Mouse (Mus musculus) stomach, postnatal 0 days (tissue): ENCODE measurements at regions not wholly inside any gene's neighbourhood (a gene's known extent, or its start where the extent isn't known, plus 50 kb on each side); places are given as distances from the start of the nearest gene placed in this dataset.
A peak's percentile ranks its signal among the peaks of the same experiment; 100 is the strongest.

Experiments
- ATAC-seq: fragments of 200-750 bp; cut with Nextera tagmentation; 2 replicates; pipeline ENCODE4 v1.8.0; 2017; ENCODE audit not compliant: low FRiP score, low TSS enrichment
- DNase-seq: peaks from one replicate; pipeline ENCODE4 v3.0.0-alpha.2; 2016; ENCODE audit warnings: low spot score
- H3K27ac ChIP-seq: fragments of 300-500 bp; sonication (generic); replicated peaks from 2 replicates; pipeline ENCODE4 v1.5.1; 2014; ENCODE audit warnings: mild to moderate bottlenecking, control low read depth
- H3K27me3 ChIP-seq: fragments of 300-500 bp; sonication (generic); 2 replicates; pipeline ENCODE4 v1.6.1; 2014; ENCODE audit warnings: low read length; ENCODE audit not compliant: control insufficient read depth, insufficient read depth
- H3K36me3 ChIP-seq: fragments of 300-500 bp; sonication (generic); 2 replicates; pipeline ENCODE4 v1.6.1; 2014; ENCODE audit warnings: low read length, mixed read lengths; ENCODE audit not compliant: control insufficient read depth, insufficient read depth
- H3K4me1 ChIP-seq: fragments of 300-500 bp; sonication (generic); replicated peaks from 2 replicates; pipeline ENCODE4 v1.6.1; 2014; ENCODE audit warnings: antibody characterized with exemption; ENCODE audit not compliant: control insufficient read depth, insufficient read depth
- H3K4me2 ChIP-seq: fragments of 300-500 bp; sonication (generic); replicated peaks from 2 replicates; pipeline ENCODE4 v1.6.1; 2014; ENCODE audit warnings: low read depth, mild to moderate bottlenecking, control low read depth, moderate library complexity
- H3K4me3 ChIP-seq: fragments of 300-500 bp; sonication (generic); 2 replicates; pipeline ENCODE4 v1.5.1; 2014; ENCODE audit warnings: low read depth, low read length, control low read depth
- H3K9ac ChIP-seq: fragments of 300-500 bp; sonication (generic); 2 replicates; pipeline ENCODE4 v1.6.1; 2014; ENCODE audit warnings: mild to moderate bottlenecking, low read length, control low read depth, mixed read lengths
- H3K9me3 ChIP-seq: fragments of 300-500 bp; sonication (generic); 2 replicates; pipeline ENCODE4 v1.6.1; 2016; ENCODE audit warnings: low read length; ENCODE audit not compliant: control insufficient read depth
- CTCF ChIP-seq: IDR thresholded peaks from 2 replicates; pipeline ENCODE4 v1.5.1; 2016; ENCODE audit warnings: antibody characterized with exemption, low read depth, mild to moderate bottlenecking, moderate library complexity
- EP300 ChIP-seq: optimal IDR thresholded peaks from 2 replicates; pipeline ENCODE3; 2016; ENCODE audit warnings: antibody characterized with exemption
- WGBS: fragments of 180-500 bp; shearing (Covaris S2); extraction: QIAGEN DNeasy Blood & Tissue Kit; methylation state at CpG from one replicate; pipeline ENCODE4 v1.1.7; 2014; 5-methylcytosine and 5-hydroxymethylcytosine counted together

- TF ChIP-seq CTCF, result no peak
- no peak for TF ChIP-seq EP300
- ATAC-seq (no peak), DNase-seq (no peak)
- WGBS, result 90% methylated on average over 4 of the region's 4 CpGs
- Histone ChIP-seq H3K4me2 (no peak overlapping the region), H3K27me3 (no peaks in the 10 kb centered on the region), H3K9ac (no peak overlapping the region), H3K4me3 (no peak overlapping the region), H3K27ac (no peak overlapping the region), H3K9me3 (no peaks in the 10 kb centered on the region), H3K36me3 (no peaks in the 10 kb centered on the region), H3K4me1 (no peaks in the 10 kb centered on the region)
Observed at GRCm38 (mm10) chr14:47795062-47795461, 146.8 kb downstream of the Ktn1 start.

GRCm38 (mm10) chr14:47798203-47798602, 150.0 kb downstream of the Ktn1 start:
- WGBS, result 68% methylated on average over 3 of the region's 3 CpGs

GRCm38 (mm10) chr14:47799564-47799963, 151.3 kb downstream of the Ktn1 start:
- Histone ChIP-seq H3K27me3 (no peaks in the 10 kb centered on the region), H3K36me3 (no peaks in the 10 kb centered on the region), H3K4me1 (no peaks in the 10 kb centered on the region), H3K4me2 (no peak overlapping the region), H3K9me3 (no peaks in the 10 kb centered on the region), H3K9ac (no peak overlapping the region), H3K4me3 (no peak overlapping the region), H3K27ac (no peak overlapping the region)
- TF ChIP-seq CTCF (no peak), EP300 (no peak)
- ATAC-seq (peak; percentile 75), DNase-seq (peak; percentile 31)
- 17% methylated on average over 2 of the region's 2 CpGs for WGBS

More at GRCm38 (mm10) chr14:47798203-47798602, 150.0 kb downstream of the Ktn1 start:
- Histone ChIP-seq H3K4me2 (no peak overlapping the region), H3K9me3 (no peaks in the 10 kb centered on the region), H3K27me3 (no peaks in the 10 kb centered on the region), H3K4me1 (no peaks in the 10 kb centered on the region), H3K4me3 (no peak overlapping the region), H3K36me3 (no peaks in the 10 kb centered on the region), H3K9ac (no peak overlapping the region), H3K27ac (no peak overlapping the region)
- no peak for TF ChIP-seq EP300
- no peak for TF ChIP-seq CTCF
- DNase-seq (no peak), ATAC-seq (no peak)

- ATAC-seq (no peak), DNase-seq (no peak)
- 79% methylated on average over 1 of the region's 1 CpGs for WGBS
- H3K9me3 ChIP-seq, result no peaks in the 10 kb centered on the region
- no peak overlapping the region for H3K27ac ChIP-seq
- no peak for TF ChIP-seq CTCF
- no peak for TF ChIP-seq EP300
- no peak overlapping the region for H3K4me2 ChIP-seq
- H3K27me3 ChIP-seq, result no peaks in the 10 kb centered on the region
- H3K36me3 ChIP-seq, result no peaks in the 10 kb centered on the region
- H3K9ac ChIP-seq, result no peak overlapping the region
- H3K4me1 ChIP-seq, result no peaks in the 10 kb centered on the region
- H3K4me3 ChIP-seq, result no peak overlapping the region
Observed at GRCm38 (mm10) chr14:47805202-47805601, 157.0 kb downstream of the Ktn1 start.

GRCm38 (mm10) chr14:47805771-47806535, 157.7 kb downstream of the Ktn1 start:
- 58% methylated on average over 9 of the region's 9 CpGs for WGBS
- Histone ChIP-seq H3K27me3 (no peaks in the 10 kb centered on the region), H3K9ac (no peak overlapping the region), H3K4me3 (no peak overlapping the region), H3K4me1 (no peaks in the 10 kb centered on the region), H3K36me3 (no peaks in the 10 kb centered on the region), H3K27ac (no peak overlapping the region), H3K4me2 (no peak overlapping the region), H3K9me3 (no peaks in the 10 kb centered on the region)
- ATAC-seq (no peak), DNase-seq (no peak)
- no peak for TF ChIP-seq EP300
- no peak for TF ChIP-seq CTCF

- DNase-seq (peak; percentile 24), ATAC-seq (peak; percentile 78)
- Histone ChIP-seq H3K4me1 (no peaks in the 10 kb centered on the region), H3K27ac (no peak overlapping the region), H3K27me3 (no peaks in the 10 kb centered on the region), H3K4me2 (no peak overlapping the region), H3K9ac (no peak overlapping the region), H3K36me3 (no peaks in the 10 kb centered on the region), H3K4me3 (no peak overlapping the region), H3K9me3 (no peaks in the 10 kb centered on the region)
- TF ChIP-seq CTCF, result no peak
- TF ChIP-seq EP300, result no peak
- 26% methylated on average over 10 of the region's 10 CpGs for WGBS
Observed at GRCm38 (mm10) chr14:47808097-47808910, 160.1 kb downstream of the Ktn1 start.
